12 mouse cellular contexts compared by ENCODE assay signal in the genomic region with DNA sequence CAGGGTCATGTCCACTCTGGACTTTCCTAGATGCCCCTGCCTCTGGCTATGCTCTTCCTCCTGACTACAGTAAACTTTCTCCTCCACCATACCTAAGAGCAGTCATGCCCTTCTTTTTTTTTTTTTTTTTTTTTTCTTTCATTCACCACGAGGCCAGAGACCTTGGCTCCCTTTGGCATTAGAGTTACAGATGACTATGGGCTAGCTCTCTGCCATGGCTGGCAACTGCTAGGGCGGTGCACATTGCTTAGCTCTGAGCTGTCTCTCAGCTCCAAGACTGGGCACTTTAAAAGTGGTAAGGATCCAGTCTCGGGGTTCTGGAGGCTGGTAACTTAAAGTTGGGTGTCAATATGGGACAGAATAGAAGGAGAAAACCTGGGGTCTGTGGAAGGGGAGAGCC.
"Had no signal": no experiment of that assay in that cellular context is flagged by ENCODE, and none has a peak within 500 bp of the region (broad histone marks: within the 10 kb centered on the region; RNA-seq: fewer than 3 reads in every experiment).

No protein-coding gene starts in this region.

- DNase-seq: gastrocnemius, adult 2 months; gastrocnemius, postnatal 10 days; gastrocnemius, postnatal 25 days; heart, adult 18-20 months; heart, postnatal 10 days; heart, postnatal 4 days; kidney, adult 18-20 months; kidney, adult 8-10 months; kidney, postnatal 10 days; kidney, postnatal 4 days; liver; liver, embryonic 13.5 days had no signal
